Mouse (Mus musculus) adrenal gland, postnatal 14 days (tissue): ENCODE measurements around the gene Alad. TPM values are rescaled to one million over a fixed set of nuclear protein-coding genes. Genes with fewer than 3 reads are reported as not detected.
A peak's percentile ranks its signal among the peaks of the same experiment; 100 is the strongest.

Source experiments
- DNase-seq: peaks from one replicate; pipeline ENCODE4 v3.0.0; 2021; ENCODE audit warnings: mixed read lengths
- total RNA-seq: library from RNA; stranded (reverse); gene quantifications from 2 replicates; pipeline ENCODE4 v1.2.3, GENCODE M21; 2021

The Alad gene
- total RNA-seq, 1 experiment from 2014 or later, result 110 TPM

GRCm38 (mm10) chr4:62517538-62518415 is 1.9 kb downstream of the Alad start:
- DNase-seq, result no peak

- no peak for DNase-seq
Observed at GRCm38 (mm10) chr4:62517046-62517445, 2.7 kb downstream of the Alad start.

GRCm38 (mm10) chr4:62516579-62516978 is 3.1 kb downstream of the Alad start:
- no peak for DNase-seq

GRCm38 (mm10) chr4:62516079-62516478 is 3.6 kb downstream of the Alad start:
- DNase-seq, result peak; percentile 74

GRCm38 (mm10) chr4:62515490-62515889 is 4.2 kb downstream of the Alad start:
- no peak for DNase-seq

GRCm38 (mm10) chr4:62514995-62515394 is 4.7 kb downstream of the Alad start:
- no peak for DNase-seq

GRCm38 (mm10) chr4:62513998-62514506 is 5.7 kb downstream of the Alad start:
- DNase-seq, result no peak

GRCm38 (mm10) chr4:62509946-62510345 is 9.8 kb downstream of the Alad start:
- peak; percentile 92 for DNase-seq

GRCm38 (mm10) chr4:62508839-62509238 is 10.9 kb downstream of the Alad start:
- no peak for DNase-seq

- peak; percentile 67 for DNase-seq
Observed at GRCm38 (mm10) chr4:62506798-62507197, 12.9 kb downstream of the Alad start.

- DNase-seq, result no peak
Observed at GRCm38 (mm10) chr4:62505991-62506390, 13.7 kb downstream of the Alad start.

- no peak for DNase-seq
Observed at GRCm38 (mm10) chr4:62503374-62503970, 16.2 kb downstream of the Alad start, which contains the start of gene Hdhd3. Gene Hdhd3 (minus strand): TSS chr4:62503467.

GRCm38 (mm10) chr4:62502969-62503368 is 16.7 kb downstream of the Alad start:
- no peak for DNase-seq

GRCm38 (mm10) chr4:62501964-62502732 is 17.6 kb downstream of the Alad start:
- peak; percentile 94 for DNase-seq

GRCm38 (mm10) chr4:62501534-62501933 is 18.2 kb downstream of the Alad start:
- no peak for DNase-seq

- no peak for DNase-seq
Observed at GRCm38 (mm10) chr4:62500799-62501198, 18.9 kb downstream of the Alad start.

GRCm38 (mm10) chr4:62496815-62497214 is 22.9 kb downstream of the Alad start:
- DNase-seq, result peak; percentile 90

GRCm38 (mm10) chr4:62495946-62496345 is 23.8 kb downstream of the Alad start:
- DNase-seq, result peak; percentile 67

- no peak for DNase-seq
Observed at GRCm38 (mm10) chr4:62494230-62494629, 25.5 kb downstream of the Alad start.

GRCm38 (mm10) chr4:62492682-62493081 is 27.0 kb downstream of the Alad start:
- DNase-seq, result no peak

GRCm38 (mm10) chr4:62487914-62488313 is 31.8 kb downstream of the Alad start:
- DNase-seq, result no peak

- DNase-seq, result no peak
Observed at GRCm38 (mm10) chr4:62487172-62487571, 32.5 kb downstream of the Alad start.
